Mouse (Mus musculus) liver, embryonic 14.5 days (tissue): Measurements from ENCODE around the gene Rfx4.

Source experiments
- CTCF ChIP-seq: IDR thresholded peaks from 2 replicates; pipeline ENCODE4 v1.5.1; 2016; ENCODE audit warnings: antibody characterized with exemption, low read depth, control low read depth
- EP300 ChIP-seq: IDR thresholded peaks from 2 replicates; pipeline ENCODE4 v1.6.1; 2016; ENCODE audit warnings: antibody characterized with exemption, low read depth

DNA sequence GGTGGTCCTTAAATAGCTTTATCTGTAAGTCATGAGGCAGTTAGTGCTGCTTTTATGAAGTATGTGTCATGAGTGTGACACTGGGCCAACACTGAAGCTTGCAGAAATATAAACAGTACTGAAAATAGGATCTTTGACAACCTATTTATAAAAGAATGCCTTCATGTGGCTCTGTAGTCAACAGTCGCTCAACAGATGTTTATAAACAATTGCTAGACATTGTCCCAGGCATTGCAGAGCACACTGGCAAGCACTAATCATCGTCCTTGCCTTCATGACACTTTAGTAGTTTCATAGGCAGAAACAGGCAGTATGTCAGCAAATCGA is 193.8 kb downstream of the Rfx4 start:
- no peak for TF ChIP-seq EP300
- no peak for TF ChIP-seq CTCF
